41 mouse cellular contexts compared by ENCODE assay signal in genomic region chr3:122915493-122915892, GRCm38 (mm10). TPM values are rescaled to one million over a fixed set of nuclear protein-coding genes. Genes with fewer than 3 reads are reported as not detected.
"Had no signal": no experiment of that assay in that cellular context is flagged by ENCODE, and none has a peak within 500 bp of the region (broad histone marks: within the 10 kb centered on the region; RNA-seq: fewer than 3 reads in every experiment).

No protein-coding gene starts in this region.

- H3K9me3 ChIP-seq: heart, embryonic 12.5 days; hindbrain, embryonic 10.5 days; hindbrain, embryonic 12.5 days; intestine, embryonic 15.5 days; kidney, embryonic 15.5 days; limb, embryonic 10.5 days; limb, embryonic 12.5 days; liver, embryonic 13.5 days had no signal

- DNase-seq: gastrocnemius, postnatal 14 days; gastrocnemius, postnatal 36 days; heart, adult 11 months; heart, adult 2 months; heart, postnatal 10 days; heart, postnatal 4 days; kidney, adult 9 months; kidney, postnatal 14 days; kidney, postnatal 36 days; layer of hippocampus, adult 9-11 months; layer of hippocampus, postnatal 36 days; liver; liver, embryonic 13.5 days had no signal

- H3K27me3 ChIP-seq: heart, embryonic 12.5 days; hindbrain, embryonic 12.5 days; intestine, embryonic 15.5 days; kidney, embryonic 15.5 days; limb, embryonic 12.5 days; liver, embryonic 13.5 days had no signal

- H3K4me3 ChIP-seq: heart, adult 2 months; heart, embryonic 12.5 days; hindbrain, embryonic 10.5 days; hindbrain, embryonic 12.5 days; intestine, embryonic 15.5 days; kidney, embryonic 15.5 days; left cerebral cortex, adult 2 months; limb, embryonic 10.5 days; limb, embryonic 12.5 days; liver, embryonic 13.5 days had no signal

- H3K4me2 ChIP-seq: heart, embryonic 12.5 days; hindbrain, embryonic 12.5 days; hindbrain, embryonic 14.5 days; intestine, embryonic 15.5 days; kidney, embryonic 15.5 days; limb, embryonic 12.5 days; liver, embryonic 11.5 days; liver, embryonic 13.5 days had no signal

- ATAC-seq: hindbrain, embryonic 16.5 days; inflammation-experienced regulatory T-cells, adult 6 months; intestine, embryonic 15.5 days; intestine, postnatal 0 days had no signal

- H3K36me3 ChIP-seq: heart, embryonic 12.5 days; hindbrain, embryonic 10.5 days; hindbrain, embryonic 12.5 days; intestine, embryonic 15.5 days; kidney, embryonic 15.5 days; limb, embryonic 10.5 days; limb, embryonic 12.5 days; liver, embryonic 13.5 days had no signal

- H3K9ac ChIP-seq: heart, embryonic 12.5 days; hindbrain, embryonic 12.5 days; hindbrain, embryonic 14.5 days; intestine, embryonic 15.5 days; kidney, embryonic 15.5 days; limb, embryonic 12.5 days; liver, embryonic 13.5 days had no signal

- H3K4me1 ChIP-seq: hindbrain, embryonic 10.5 days; hindbrain, embryonic 12.5 days; intestine, embryonic 15.5 days; limb, embryonic 10.5 days; limb, embryonic 12.5 days had no signal

- H3K27ac ChIP-seq: heart, adult 2 months; hindbrain, embryonic 10.5 days; hindbrain, embryonic 12.5 days; hindbrain, embryonic 14.5 days; intestine, embryonic 15.5 days; kidney, embryonic 15.5 days; kidney, postnatal 0 days; left cerebral cortex, adult 2 months; limb, embryonic 10.5 days; limb, embryonic 12.5 days; liver, embryonic 13.5 days had no signal

RNA-seq across cellular contexts. Expression of gene Gm10959, which starts 3.7 kb away (rescaled TPM):
- total RNA-seq: gastrocnemius, adult 18-20 months; gastrocnemius, adult 8-10 months; gastrocnemius, postnatal 14 days; gastrocnemius, postnatal 36 days; heart, adult 2 months; heart, postnatal 10 days; heart, postnatal 25 days; heart, postnatal 4 days; layer of hippocampus, adult 18-20 months; layer of hippocampus, adult 8-10 months; layer of hippocampus, postnatal 14 days; layer of hippocampus, postnatal 36 days; left cerebral cortex, adult 2 months; left cerebral cortex, postnatal 14 days; left cerebral cortex, postnatal 36 days had no signal
- polyA plus RNA-seq: gonadal fat pad, adult 2 months; heart, adult 2 months; heart, embryonic 12.5 days; heart, embryonic 14.5 days; heart, embryonic 16.5 days; hindbrain, embryonic 10.5 days; hindbrain, embryonic 12.5 days; hindbrain, embryonic 14.5 days; hindbrain, embryonic 16.5 days; inflammation-experienced regulatory T-cells, adult 6 months; intestine, embryonic 15.5 days; intestine, postnatal 0 days; kidney, adult 2 months; kidney, embryonic 15.5 days; kidney, postnatal 0 days; large intestine, adult 2 months; limb, embryonic 10.5 days; limb, embryonic 12.5 days; limb, embryonic 14.5 days; liver, embryonic 11.5 days; liver, embryonic 13.5 days had no signal

RNA-seq across cellular contexts. Expression of gene Fabp2, which starts 20.6 kb away (rescaled TPM):
- total RNA-seq: gastrocnemius, adult 18-20 months; gastrocnemius, adult 8-10 months; gastrocnemius, postnatal 14 days; gastrocnemius, postnatal 36 days; heart, adult 2 months; heart, postnatal 10 days; heart, postnatal 25 days; heart, postnatal 4 days; layer of hippocampus, adult 18-20 months; layer of hippocampus, adult 8-10 months; layer of hippocampus, postnatal 14 days; layer of hippocampus, postnatal 36 days; left cerebral cortex, adult 2 months; left cerebral cortex, postnatal 14 days; left cerebral cortex, postnatal 36 days had no signal
- polyA plus RNA-seq: gonadal fat pad, adult 2 months; heart, adult 2 months; heart, embryonic 12.5 days; heart, embryonic 14.5 days; hindbrain, embryonic 10.5 days; hindbrain, embryonic 12.5 days; hindbrain, embryonic 14.5 days; hindbrain, embryonic 16.5 days; inflammation-experienced regulatory T-cells, adult 6 months; kidney, adult 2 months; limb, embryonic 10.5 days; limb, embryonic 12.5 days; limb, embryonic 14.5 days had no signal
